Mouse (Mus musculus): ENCODE data around the gene Capn8. TPM values are rescaled to one million over a fixed set of nuclear protein-coding genes. Genes with fewer than 3 reads are reported as not detected.

Capn8 gene
- polyA plus RNA-seq, 1 experiment: not detected

DNA sequence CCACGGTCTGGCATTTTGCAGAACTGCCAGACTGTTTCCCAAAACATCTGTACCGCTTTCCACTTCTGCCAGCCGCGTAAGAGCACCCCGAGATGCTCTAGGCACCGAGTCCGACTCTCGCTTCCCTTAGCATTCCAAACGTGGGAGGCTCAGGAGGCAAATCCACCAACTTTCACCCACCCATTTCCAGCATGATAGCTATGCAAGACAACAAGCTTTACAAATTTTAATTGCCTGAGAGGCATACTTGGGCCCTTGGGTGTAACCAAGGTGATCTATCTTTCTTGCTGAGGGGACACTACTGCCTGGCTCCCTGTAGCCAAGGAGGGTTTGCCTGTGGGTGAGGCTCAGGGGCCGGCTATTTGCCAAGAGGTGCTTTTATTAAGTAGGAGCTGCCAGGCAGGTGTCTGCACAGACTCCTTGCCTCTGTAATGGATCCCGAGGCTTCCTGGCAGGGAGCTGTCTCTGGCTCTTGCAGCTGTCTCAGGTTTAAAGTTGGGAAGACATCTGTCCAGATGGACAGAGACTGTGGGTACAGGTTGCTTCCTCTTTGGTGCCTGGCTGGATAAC is 2.8 kb upstream of the Capn8 start:
- Histone ChIP-seq H3K27me3 (ENCODE audit: control insufficient read depth, insufficient read depth, low read length) (no peaks in the 10 kb centered on the region), H3K4me3 (ENCODE audit: extremely low read depth, insufficient read depth, insufficient read length) (no peak overlapping the region), H3K27ac (ENCODE audit: insufficient read depth, low read length) (no peak overlapping the region), H3K36me3 (ENCODE audit: control insufficient read depth, insufficient read depth, low read length) (no peaks in the 10 kb centered on the region), H3K4me1 (ENCODE audit: control insufficient read depth, insufficient read depth, insufficient read length) (no peaks in the 10 kb centered on the region)
- TF ChIP-seq POLR2A (IDR thresholded peaks at IDR 0.05; ENCODE audit: low read depth, low read length) (no peak), CTCF (IDR thresholded peaks at IDR 0.05; ENCODE audit: extremely low read depth, insufficient read depth, insufficient read length, insufficient replicate concordance) (no peak)
- no peak for DNase-seq (ENCODE audit: low read depth in 1 of 2, low spot score in 2 of 2)
- 87% methylated on average over 11 of the region's 11 CpGs for WGBS

DNA sequence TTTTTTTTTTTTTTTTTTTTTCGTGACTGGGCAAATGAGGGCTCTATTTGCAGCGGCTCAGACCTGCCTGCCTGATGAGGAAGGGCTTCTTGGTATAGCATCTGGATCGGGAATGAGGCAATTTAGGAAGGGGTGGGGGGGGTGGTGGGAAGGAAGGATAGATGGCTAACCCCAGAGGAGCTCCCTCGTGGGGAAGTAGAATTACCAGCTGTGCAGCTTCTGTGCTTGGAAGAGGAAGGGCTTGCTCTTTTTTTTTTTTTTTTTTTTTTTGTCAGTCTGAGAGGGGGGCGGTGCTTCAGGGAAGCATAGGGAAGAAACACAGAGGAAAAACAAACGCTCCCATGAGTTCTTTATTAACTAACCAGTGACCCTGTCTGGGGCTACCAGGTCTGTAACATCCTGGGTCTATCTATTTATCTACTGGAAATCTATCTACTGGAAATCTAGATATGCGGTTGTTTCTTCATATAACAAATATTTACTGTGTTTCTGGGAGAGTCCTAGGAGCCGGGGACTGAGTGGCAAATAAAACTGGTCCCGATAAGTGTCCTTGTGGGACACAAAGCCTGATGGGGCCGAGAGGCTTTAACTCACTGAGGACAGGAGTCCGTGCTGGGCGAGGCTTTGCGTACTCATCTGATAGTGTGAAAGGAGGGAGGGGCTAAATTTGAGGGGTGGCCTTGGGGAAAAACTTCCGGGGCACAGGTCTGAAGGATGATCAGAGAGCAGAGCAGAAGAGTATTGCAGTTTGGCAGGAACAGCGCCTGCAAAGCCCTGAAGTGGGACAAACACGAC is 2.0 kb upstream of the Capn8 start:
- TF ChIP-seq POLR2A (IDR thresholded peaks at IDR 0.05; ENCODE audit: low read depth, low read length): no peak
- TF ChIP-seq CTCF (IDR thresholded peaks at IDR 0.05; ENCODE audit: extremely low read depth, insufficient read depth, insufficient read length, insufficient replicate concordance): no peak
- DNase-seq (ENCODE audit: low read depth in 1 of 2, low spot score in 2 of 2): no peak
- Histone ChIP-seq H3K36me3 (ENCODE audit: control insufficient read depth, insufficient read depth, low read length) (no peaks in the 10 kb centered on the region), H3K4me1 (ENCODE audit: control insufficient read depth, insufficient read depth, insufficient read length) (no peaks in the 10 kb centered on the region), H3K4me3 (ENCODE audit: extremely low read depth, insufficient read depth, insufficient read length) (no peak overlapping the region), H3K27me3 (ENCODE audit: control insufficient read depth, insufficient read depth, low read length) (no peaks in the 10 kb centered on the region), H3K27ac (ENCODE audit: insufficient read depth, low read length) (no peak overlapping the region)
- WGBS: 38% methylated on average over 15 of the region's 16 CpGs

DNA sequence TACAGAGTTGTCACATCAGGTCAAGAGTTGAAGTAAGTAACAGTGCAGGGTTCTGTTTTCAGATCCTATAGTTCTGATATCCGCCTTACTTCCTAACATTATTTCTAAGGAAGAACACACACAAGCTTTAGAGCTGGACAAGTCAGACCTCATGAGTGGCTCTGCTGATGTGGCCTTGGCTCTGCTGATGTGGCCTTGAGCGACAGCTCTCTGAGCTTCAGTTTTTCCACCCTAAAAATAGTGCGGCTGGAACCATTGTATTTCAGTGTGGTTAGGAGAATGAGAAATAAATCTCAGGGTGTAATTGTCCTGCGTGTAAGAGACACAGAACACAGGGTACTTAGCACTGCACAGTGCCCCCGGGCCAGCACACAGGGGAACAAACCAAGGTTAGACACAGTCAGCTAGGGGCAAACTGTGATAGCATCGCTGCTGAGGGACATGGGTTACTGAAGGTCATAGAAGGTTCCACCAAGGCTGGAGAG is 586 bp downstream of the Capn8 start:
- H3K27ac ChIP-seq (ENCODE audit: insufficient read depth, low read length): 0 out of 2 replicates have a peak overlapping the region, but pooled peaks have one; percentile 61
- H3K27me3 ChIP-seq (ENCODE audit: control insufficient read depth, insufficient read depth, low read length): no peaks in the 10 kb centered on the region
- TF ChIP-seq CTCF (IDR thresholded peaks at IDR 0.05; ENCODE audit: extremely low read depth, insufficient read depth, insufficient read length, insufficient replicate concordance): no peak
- TF ChIP-seq POLR2A (IDR thresholded peaks at IDR 0.05; ENCODE audit: low read depth, low read length): no peak
- WGBS: 82% methylated on average over 6 of the region's 6 CpGs
- no peak overlapping the region for H3K4me3 ChIP-seq (ENCODE audit: extremely low read depth, insufficient read depth, insufficient read length)
- no peaks in the 10 kb centered on the region for H3K36me3 ChIP-seq (ENCODE audit: control insufficient read depth, insufficient read depth, low read length)
- H3K4me1 ChIP-seq (ENCODE audit: control insufficient read depth, insufficient read depth, insufficient read length): no peaks in the 10 kb centered on the region
- no peak for DNase-seq (ENCODE audit: low read depth in 1 of 2, low spot score in 2 of 2)

DNA sequence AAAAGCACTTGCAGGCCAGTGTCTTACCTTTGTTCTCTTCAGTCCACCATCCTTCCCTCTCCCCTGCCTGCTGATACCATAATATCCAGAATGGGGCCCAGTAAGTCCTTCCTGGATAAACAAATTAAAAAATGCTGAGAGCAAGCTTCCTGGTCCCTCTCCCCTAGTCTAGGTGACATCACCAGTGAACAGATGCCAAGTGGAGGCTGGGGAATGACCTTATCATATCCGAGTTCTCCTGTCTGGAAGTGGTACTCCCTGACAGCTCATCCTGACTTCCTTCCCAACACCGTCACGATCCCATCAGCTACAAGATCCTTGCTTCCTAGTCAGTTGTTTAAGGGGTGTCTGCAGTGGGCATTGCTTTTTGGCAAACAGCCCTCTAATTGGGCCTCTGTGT is 6.3 kb downstream of the Capn8 start:
- H3K4me3 ChIP-seq (ENCODE audit: extremely low read depth, insufficient read depth, insufficient read length): no peak overlapping the region
- H3K27ac ChIP-seq (ENCODE audit: insufficient read depth, low read length): no peak overlapping the region
- no peaks in the 10 kb centered on the region for H3K36me3 ChIP-seq (ENCODE audit: control insufficient read depth, insufficient read depth, low read length)
- H3K4me1 ChIP-seq (ENCODE audit: control insufficient read depth, insufficient read depth, insufficient read length): no peaks in the 10 kb centered on the region
- TF ChIP-seq POLR2A (IDR thresholded peaks at IDR 0.05; ENCODE audit: low read depth, low read length): no peak
- no peak for TF ChIP-seq CTCF (IDR thresholded peaks at IDR 0.05; ENCODE audit: extremely low read depth, insufficient read depth, insufficient read length, insufficient replicate concordance)
- no peak for DNase-seq (ENCODE audit: low read depth in 1 of 2, low spot score in 2 of 2)
- H3K27me3 ChIP-seq (ENCODE audit: control insufficient read depth, insufficient read depth, low read length): no peaks in the 10 kb centered on the region
- whole genome bisulfite sequencing: 84% methylated on average over 3 of the region's 3 CpGs

DNA sequence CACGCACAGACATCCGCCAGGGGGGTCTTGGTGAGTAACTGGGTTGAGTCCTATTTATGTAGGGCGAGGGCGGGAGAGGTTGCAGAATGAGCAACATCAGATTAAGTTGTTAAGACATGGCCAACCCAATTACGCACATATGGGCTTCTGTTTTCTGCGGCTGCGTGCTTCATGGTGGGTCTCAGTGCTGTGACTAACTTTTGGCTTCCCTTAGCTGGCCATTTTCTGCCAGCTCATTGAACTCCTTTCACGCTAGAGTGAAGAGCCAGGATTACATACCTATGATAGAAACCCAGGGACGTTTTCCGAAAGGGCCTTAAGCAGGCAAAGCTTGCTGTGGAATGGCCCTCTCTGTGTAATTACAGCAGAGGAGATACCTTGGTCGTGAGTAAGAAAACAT is 7.2 kb downstream of the Capn8 start:
- H3K4me3 ChIP-seq (ENCODE audit: extremely low read depth, insufficient read depth, insufficient read length): no peak overlapping the region
- no peaks in the 10 kb centered on the region for H3K36me3 ChIP-seq (ENCODE audit: control insufficient read depth, insufficient read depth, low read length)
- whole genome bisulfite sequencing: 91% methylated on average over 11 of the region's 11 CpGs
- TF ChIP-seq POLR2A (IDR thresholded peaks at IDR 0.05; ENCODE audit: low read depth, low read length) (no peak), CTCF (IDR thresholded peaks at IDR 0.05; ENCODE audit: extremely low read depth, insufficient read depth, insufficient read length, insufficient replicate concordance) (no peak)
- H3K27ac ChIP-seq (ENCODE audit: insufficient read depth, low read length): no peak overlapping the region
- no peak for DNase-seq (ENCODE audit: low read depth in 1 of 2, low spot score in 2 of 2)
- no peaks in the 10 kb centered on the region for H3K27me3 ChIP-seq (ENCODE audit: control insufficient read depth, insufficient read depth, low read length)
- no peaks in the 10 kb centered on the region for H3K4me1 ChIP-seq (ENCODE audit: control insufficient read depth, insufficient read depth, insufficient read length)

DNA sequence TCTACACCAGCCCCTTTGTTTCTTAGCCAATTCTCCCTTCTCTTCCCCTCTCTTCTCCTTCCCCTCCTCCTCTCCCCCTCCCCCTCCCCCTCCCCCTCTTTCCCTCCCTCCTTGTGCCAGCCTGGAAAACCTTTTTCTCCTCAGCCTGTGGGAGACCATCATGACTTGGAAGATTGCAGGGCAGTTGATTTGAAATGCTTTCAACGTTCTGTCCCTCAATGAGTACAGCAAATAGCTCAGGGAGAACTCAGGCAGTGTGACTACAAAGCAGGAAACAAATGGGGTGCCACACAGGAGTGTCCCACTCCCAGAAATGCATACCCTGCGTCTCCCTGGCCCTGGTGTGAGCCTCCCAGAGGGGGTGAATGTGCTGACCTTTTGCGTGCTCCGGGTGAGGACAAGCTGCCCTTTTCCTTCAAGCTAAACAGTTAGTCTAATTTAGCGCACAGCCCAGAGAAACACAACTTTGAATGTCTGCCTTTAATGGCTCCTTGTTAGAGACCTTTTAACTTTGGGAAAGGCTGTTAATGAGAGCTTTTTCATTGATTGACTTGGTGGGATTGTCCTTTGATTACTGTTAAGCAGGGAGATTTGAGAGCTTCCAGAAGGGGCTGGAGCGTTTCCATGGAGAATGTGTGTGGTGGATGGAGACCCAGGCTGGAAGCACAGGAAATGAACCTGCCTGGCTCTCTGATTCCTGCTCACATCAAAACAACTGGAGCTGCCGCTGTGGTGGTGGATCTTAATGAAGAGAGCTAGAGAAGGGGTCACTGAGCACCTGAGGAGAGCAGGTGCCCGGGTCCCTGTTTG is 9.3 kb downstream of the Capn8 start:
- 72% methylated on average over 8 of the region's 8 CpGs for WGBS
- no peak for DNase-seq (ENCODE audit: low read depth in 1 of 2, low spot score in 2 of 2)
- H3K4me3 ChIP-seq (ENCODE audit: extremely low read depth, insufficient read depth, insufficient read length): no peak overlapping the region

More for the DNA sequence above, 9.3 kb downstream of the Capn8 start:
- TF ChIP-seq CTCF (IDR thresholded peaks at IDR 0.05; ENCODE audit: extremely low read depth, insufficient read depth, insufficient read length, insufficient replicate concordance) (no peak), POLR2A (IDR thresholded peaks at IDR 0.05; ENCODE audit: low read depth, low read length) (no peak)
- Histone ChIP-seq H3K4me1 (ENCODE audit: control insufficient read depth, insufficient read depth, insufficient read length) (no peaks in the 10 kb centered on the region), H3K36me3 (ENCODE audit: control insufficient read depth, insufficient read depth, low read length) (no peaks in the 10 kb centered on the region), H3K27me3 (ENCODE audit: control insufficient read depth, insufficient read depth, low read length) (no peaks in the 10 kb centered on the region), H3K27ac (ENCODE audit: insufficient read depth, low read length) (no peak overlapping the region)

Measured in spleen, adult 2 months (tissue).